Mouse (Mus musculus) cerebellum, adult 8-10 months (tissue): ENCODE data around the gene Prdm11.

Source experiments
- DNase-seq: peaks from one replicate; pipeline ENCODE4 v3.0.0; 2022

The Prdm11 gene

GRCm38 (mm10) chr2:93045818-93046508 is at the start of gene Prdm11:
Gene Prdm11, minus strand, starts transcription at chr2:93046167.
- no peak for DNase-seq

GRCm38 (mm10) chr2:93092347-93092746 is 46.4 kb upstream of the Prdm11 start:
- no peak for DNase-seq

- no peak for DNase-seq
Measured at GRCm38 (mm10) chr2:93091679-93092078, 45.7 kb upstream of the Prdm11 start.

- no peak for DNase-seq
Measured at GRCm38 (mm10) chr2:93089379-93090089, 43.6 kb upstream of the Prdm11 start.

GRCm38 (mm10) chr2:93088006-93088405 is 42.0 kb upstream of the Prdm11 start:
- DNase-seq = no peak

GRCm38 (mm10) chr2:93085291-93086027 is 39.5 kb upstream of the Prdm11 start:
- DNase-seq = no peak

GRCm38 (mm10) chr2:93084481-93084880 is 38.5 kb upstream of the Prdm11 start:
- DNase-seq = no peak

- DNase-seq = no peak
Measured at GRCm38 (mm10) chr2:93083317-93083716, 37.4 kb upstream of the Prdm11 start.

GRCm38 (mm10) chr2:93082846-93083245 is 36.9 kb upstream of the Prdm11 start:
- no peak for DNase-seq

- no peak for DNase-seq
Measured at GRCm38 (mm10) chr2:93080871-93081608, 35.1 kb upstream of the Prdm11 start.

- no peak for DNase-seq
Measured at GRCm38 (mm10) chr2:93079394-93079793, 33.4 kb upstream of the Prdm11 start.

- DNase-seq = no peak
Measured at GRCm38 (mm10) chr2:93076578-93076955, 30.6 kb upstream of the Prdm11 start.

- peak; percentile 61 for DNase-seq
Measured at GRCm38 (mm10) chr2:93075738-93076577, 30.0 kb upstream of the Prdm11 start.

GRCm38 (mm10) chr2:93071656-93072055 is 25.7 kb upstream of the Prdm11 start:
- peak; percentile 20 for DNase-seq

- DNase-seq = peak; percentile 59
Measured at GRCm38 (mm10) chr2:93068942-93069341, 23.0 kb upstream of the Prdm11 start.

GRCm38 (mm10) chr2:93063347-93063746 is 17.4 kb upstream of the Prdm11 start:
- peak; percentile 59 for DNase-seq

- no peak for DNase-seq
Measured at GRCm38 (mm10) chr2:93051873-93052272, 5.9 kb upstream of the Prdm11 start.

- no peak for DNase-seq
Measured at GRCm38 (mm10) chr2:93048601-93049323, 2.8 kb upstream of the Prdm11 start.

GRCm38 (mm10) chr2:93047491-93048050 is 1.6 kb upstream of the Prdm11 start:
- no peak for DNase-seq

- no peak for DNase-seq
Measured at GRCm38 (mm10) chr2:93047036-93047435, 1.1 kb upstream of the Prdm11 start.

GRCm38 (mm10) chr2:93046509-93046835 is 505 bp upstream of the Prdm11 start:
- no peak for DNase-seq
